8 mouse cellular contexts compared by ENCODE assay signal in genomic region chr6:97211981-97212380, GRCm38 (mm10). TPM values are rescaled to one million over a fixed set of nuclear protein-coding genes. Genes with fewer than 3 reads are reported as not detected.
A peak's percentile ranks its signal among the peaks of the same experiment; 100 is the strongest.
DNase-seq lines count a peak whose midpoint lies in the region; ATAC-seq lines count a peak whose summit lies in the region.

No protein-coding gene starts in this region.

- 82% methylated on average over 12 of the region's 12 CpGs for WGBS in limb, embryonic 12.5 days
- WGBS in midbrain, embryonic 12.5 days = 85% methylated on average over 12 of the region's 12 CpGs

- DNase-seq in left cerebral cortex, adult 18-20 months (ENCODE audit: low spot score in 2 of 2) = peak; percentile 61 to 65
- DNase-seq in left cerebral cortex, adult 11 months (ENCODE audit: low spot score) = no peak
- peak; percentile 71 to 83 for DNase-seq in cerebellum, postnatal 14 days
- peak; percentile 70 for DNase-seq in gastrocnemius, postnatal 14 days
- peak; percentile 58 for DNase-seq in induced T-regulatory cell, adult 2 months (ENCODE audit: low read depth)
- peak; percentile 10 for DNase-seq in thymus, postnatal 0 days (ENCODE audit: low spot score)

- no peak for ATAC-seq in limb, embryonic 12.5 days (ENCODE audit: insufficient number of reproducible peaks, insufficient read depth, low FRiP score, low TSS enrichment, low read depth)
- ATAC-seq in midbrain, embryonic 12.5 days (ENCODE audit: low FRiP score, low read depth) = no peak

- no peak overlapping the region for H3K9ac ChIP-seq in limb, embryonic 12.5 days (replicated peaks)
- no peak overlapping the region for H3K9ac ChIP-seq in midbrain, embryonic 12.5 days (replicated peaks)

- peak overlapping the region; percentile 81 for H3K4me2 ChIP-seq in limb, embryonic 12.5 days
- H3K4me2 ChIP-seq in midbrain, embryonic 12.5 days (replicated peaks) = peak overlapping the region; percentile 76

- no peak overlapping the region for H3K27ac ChIP-seq in limb, embryonic 12.5 days
- H3K27ac ChIP-seq in midbrain, embryonic 12.5 days (replicated peaks) = no peak overlapping the region

- H3K4me3 ChIP-seq in limb, embryonic 12.5 days (replicated peaks) = peak overlapping the region; percentile 62
- H3K4me3 ChIP-seq in midbrain, embryonic 12.5 days = peak overlapping the region; percentile 61

- peaks cover 5% of the 10 kb centered on the region; the same call in 1 of the 2 replicates for H3K27me3 ChIP-seq in limb, embryonic 12.5 days
- H3K27me3 ChIP-seq in midbrain, embryonic 12.5 days = 0 out of 2 replicates have a peak, but pooled peaks cover 5% of the 10 kb centered on the region

- intact Hi-C loops in gastrocnemius, postnatal 14 days (cut with DNase I; ENCODE audit: low total_unique reads) = loop anchor here (5.0 kb wide), 1 partner anchor 35 kb away; no protein-coding TSS in a partner anchor

- H3K9me3 ChIP-seq in limb, embryonic 12.5 days = no peaks in the 10 kb centered on the region
- no peaks in the 10 kb centered on the region for H3K9me3 ChIP-seq in midbrain, embryonic 12.5 days

- H3K4me1 ChIP-seq in limb, embryonic 12.5 days (replicated peaks) = peaks cover 7% of the 10 kb centered on the region; the same call in 1 of the 2 replicates
- H3K4me1 ChIP-seq in midbrain, embryonic 12.5 days = peaks cover 12% of the 10 kb centered on the region; the same call in 1 of the 2 replicates

- peaks cover 5% of the 10 kb centered on the region; the same call in 1 of the 2 replicates for H3K36me3 ChIP-seq in limb, embryonic 12.5 days
- H3K36me3 ChIP-seq in midbrain, embryonic 12.5 days = peaks cover 5% of the 10 kb centered on the region; the same call in 1 of the 2 replicates

RNA-seq across cellular contexts. Expression of gene Arl6ip5, which starts 1.5 kb away (rescaled TPM):
- total RNA-seq in left cerebral cortex, adult 18-20 months (2021) = 100 to 1,000 TPM; 205 to 217 TPM
- total RNA-seq in gastrocnemius, postnatal 14 days (2021) = 100 to 1,000 TPM; 186 to 210 TPM
- 45.0 and 47.7 TPM in 2 replicates for polyA plus RNA-seq in limb, embryonic 12.5 days (2016; fragmentation: Nextera tagmentation; extraction: Ambion mirVana)
- polyA plus RNA-seq in midbrain, embryonic 12.5 days (2016; fragmentation: Nextera tagmentation; extraction: Ambion mirVana) = 60.6 and 66.1 TPM in 2 replicates
- 105 and 112 TPM in 2 replicates for polyA plus RNA-seq in thymus, postnatal 0 days (2015; fragmentation: Nextera tagmentation; extraction: Ambion mirVana)

RNA-seq across cellular contexts. Expression of gene Uba3, which starts 6.5 kb away (rescaled TPM):
- total RNA-seq in left cerebral cortex, adult 18-20 months (2021) = 10 to 100 TPM; 70.9 to 74.3 TPM
- 10 to 100 TPM; 41.3 to 44.6 TPM for total RNA-seq in gastrocnemius, postnatal 14 days (2021)
- 96.6 and 99.4 TPM in 2 replicates for polyA plus RNA-seq in limb, embryonic 12.5 days (2016; fragmentation: Nextera tagmentation; extraction: Ambion mirVana)
- 91.8 and 92.1 TPM in 2 replicates for polyA plus RNA-seq in midbrain, embryonic 12.5 days (2016; fragmentation: Nextera tagmentation; extraction: Ambion mirVana)
- 53.1 and 55.4 TPM in 2 replicates for polyA plus RNA-seq in thymus, postnatal 0 days (2015; fragmentation: Nextera tagmentation; extraction: Ambion mirVana)

RNA-seq across cellular contexts. Expression of gene Tmf1, which starts 33.1 kb away (rescaled TPM):
- 10 to 100 TPM; 49.7 to 54.4 TPM for total RNA-seq in left cerebral cortex, adult 18-20 months (2021)
- total RNA-seq in gastrocnemius, postnatal 14 days (2021) = 10 to 100 TPM; 24.8 to 26.3 TPM
- polyA plus RNA-seq in limb, embryonic 12.5 days (2016; fragmentation: Nextera tagmentation; extraction: Ambion mirVana) = 32.0 and 38.3 TPM in 2 replicates
- polyA plus RNA-seq in midbrain, embryonic 12.5 days (2016; fragmentation: Nextera tagmentation; extraction: Ambion mirVana) = 34.3 and 35.8 TPM in 2 replicates
- polyA plus RNA-seq in thymus, postnatal 0 days (2015; fragmentation: Nextera tagmentation; extraction: Ambion mirVana) = 43.9 and 50.8 TPM in 2 replicates

RNA-seq across cellular contexts. Expression of gene Lmod3, which starts 40.6 kb away (rescaled TPM):
- not detected for total RNA-seq in left cerebral cortex, adult 18-20 months (2021)
- 100 to 1,000 TPM; 106 to 144 TPM for total RNA-seq in gastrocnemius, postnatal 14 days (2021)
- polyA plus RNA-seq in limb, embryonic 12.5 days (2016; fragmentation: Nextera tagmentation; extraction: Ambion mirVana) = 4.6 and 5.5 TPM in 2 replicates
- not detected in 2 replicates for polyA plus RNA-seq in midbrain, embryonic 12.5 days (2016; fragmentation: Nextera tagmentation; extraction: Ambion mirVana)
- polyA plus RNA-seq in thymus, postnatal 0 days (2015; fragmentation: Nextera tagmentation; extraction: Ambion mirVana) = 0.13 and 0.18 TPM in 2 replicates
